ENCODE assay signal across 8 mouse cellular contexts in the genomic region with DNA sequence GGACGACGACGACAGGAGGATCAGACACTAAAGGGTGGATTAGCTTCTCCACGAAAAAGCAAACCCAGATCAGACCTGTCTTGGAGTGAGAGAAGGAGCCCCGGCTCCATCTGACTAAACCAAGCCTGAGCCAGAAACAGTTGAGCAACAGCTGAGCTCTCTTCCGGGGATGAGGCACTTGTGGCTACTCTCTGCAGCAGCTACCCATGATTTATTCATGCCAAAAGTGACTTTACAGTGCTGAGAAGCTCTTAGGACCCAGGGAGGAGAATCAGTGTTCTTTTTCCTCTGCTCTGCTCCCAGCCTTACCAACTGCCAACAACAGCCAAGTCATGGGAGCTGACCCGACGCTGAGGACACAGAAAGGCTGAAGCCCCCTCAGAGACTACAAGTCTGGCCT. TPM values are rescaled to one million over a fixed set of nuclear protein-coding genes. Genes with fewer than 3 reads are reported as not detected.
DNase-seq lines count a peak whose midpoint lies in the region; ATAC-seq and TF ChIP-seq lines count a peak whose summit lies in the region.

No protein-coding gene starts in this region.

- no peak for ATAC-seq in liver, embryonic 16.5 days (ENCODE audit: low read depth)
- ATAC-seq in intestine, embryonic 15.5 days, result no peak

- TF ChIP-seq CTCF in layer of hippocampus, adult 2 months (conservative IDR thresholded peaks at IDR 0.05), result no peak

- H3K27me3 ChIP-seq in liver, embryonic 16.5 days (ENCODE audit: control insufficient read depth, insufficient read depth, low read depth, low read length), result no peaks in the 10 kb centered on the region
- no peaks in the 10 kb centered on the region for H3K27me3 ChIP-seq in intestine, embryonic 15.5 days (replicated peaks)

- peak; percentile 31 to 36 for DNase-seq in cerebellum, postnatal 10 days
- DNase-seq in cerebellum, adult 9-11 months, result no peak
- DNase-seq in layer of hippocampus, adult 2 months (ENCODE audit: low spot score in 2 of 2), result no peak
- no peak for DNase-seq in layer of hippocampus, postnatal 25 days (ENCODE audit: extremely low spot score in 1 of 2, low spot score in 1 of 2)
- peak; percentile 65 for DNase-seq in brain, adult 2 months (ENCODE audit: low read depth, low spot score)
- no peak for DNase-seq in left cerebral cortex, postnatal 10 days (ENCODE audit: extremely low spot score in 1 of 2, low spot score in 2 of 2)

- WGBS in liver, embryonic 16.5 days (ENCODE audit: insufficient replicate concordance), result 69% methylated on average over 8 of the region's 8 CpGs
- WGBS in intestine, embryonic 15.5 days, result 54% methylated on average over 8 of the region's 8 CpGs

- no peak overlapping the region for H3K4me2 ChIP-seq in liver, embryonic 16.5 days (ENCODE audit: low read depth, low read length)
- H3K4me2 ChIP-seq in intestine, embryonic 15.5 days (replicated peaks), result no peak overlapping the region

- H3K9me3 ChIP-seq in liver, embryonic 16.5 days (replicated peaks; ENCODE audit: control insufficient read depth, low read length), result no peaks in the 10 kb centered on the region
- H3K9me3 ChIP-seq in intestine, embryonic 15.5 days, result no peaks in the 10 kb centered on the region

- H3K9ac ChIP-seq in liver, embryonic 16.5 days (ENCODE audit: low read depth, low read length), result no peak overlapping the region
- no peak overlapping the region for H3K9ac ChIP-seq in intestine, embryonic 15.5 days

- H3K4me1 ChIP-seq in liver, embryonic 16.5 days (ENCODE audit: control insufficient read depth, low read depth, low read length), result peaks cover 34% of the 10 kb centered on the region
- no peaks in the 10 kb centered on the region for H3K4me1 ChIP-seq in intestine, embryonic 15.5 days (replicated peaks)

- H3K27ac ChIP-seq in layer of hippocampus, adult 2 months, result peak overlapping the region; percentile 55; the same call in 1 of the 2 replicates
- peak overlapping the region; percentile 19; the same call in 1 of the 2 replicates for H3K27ac ChIP-seq in liver, embryonic 16.5 days (ENCODE audit: low read length)
- H3K27ac ChIP-seq in intestine, embryonic 15.5 days, result no peak overlapping the region

- intact Hi-C loops in left cerebral cortex, postnatal 10 days (cut with DNase I), result no loop called here

- H3K4me3 ChIP-seq in layer of hippocampus, adult 2 months, result no peak overlapping the region
- H3K4me3 ChIP-seq in liver, embryonic 16.5 days (ENCODE audit: low read depth, low read length), result no peak overlapping the region
- H3K4me3 ChIP-seq in intestine, embryonic 15.5 days (replicated peaks), result no peak overlapping the region

- H3K36me3 ChIP-seq in liver, embryonic 16.5 days (ENCODE audit: control insufficient read depth, insufficient read depth), result no peaks in the 10 kb centered on the region
- peaks cover 7% of the 10 kb centered on the region; the same call in 1 of the 2 replicates for H3K36me3 ChIP-seq in intestine, embryonic 15.5 days

RNA-seq across cellular contexts. Expression of a gene that starts 9.5 kb away (rescaled TPM):
- 10 to 100 TPM; 85.5 to 86.1 TPM for total RNA-seq in layer of hippocampus, adult 2 months (2021)
- 10 to 100 TPM; 73.8 to 87.8 TPM for total RNA-seq in layer of hippocampus, postnatal 25 days (2021)
- 59.6 and 63.8 TPM in 2 replicates for polyA plus RNA-seq in liver, embryonic 16.5 days (2015; fragmentation: Nextera tagmentation; extraction: Ambion mirVana)
- 137 and 144 TPM in 2 replicates for polyA plus RNA-seq in intestine, embryonic 15.5 days (2015; fragmentation: Nextera tagmentation; extraction: Ambion mirVana)
- 10 to 100 TPM; 43.6 to 44.9 TPM for total RNA-seq in left cerebral cortex, postnatal 10 days (2021)

RNA-seq across cellular contexts. Expression of a gene that starts 9.5 kb away (rescaled TPM):
- total RNA-seq in layer of hippocampus, adult 2 months (2021), result 10 to 100 TPM; 25.9 to 26.3 TPM
- 10 to 100 TPM; 23.6 to 29.3 TPM for total RNA-seq in layer of hippocampus, postnatal 25 days (2021)
- 110 and 129 TPM in 2 replicates for polyA plus RNA-seq in liver, embryonic 16.5 days (2015; fragmentation: Nextera tagmentation; extraction: Ambion mirVana)
- polyA plus RNA-seq in intestine, embryonic 15.5 days (2015; fragmentation: Nextera tagmentation; extraction: Ambion mirVana), result 215 and 218 TPM in 2 replicates
- total RNA-seq in left cerebral cortex, postnatal 10 days (2021), result 10 to 100 TPM; 25.9 to 26.0 TPM

RNA-seq across cellular contexts. Expression of a gene that starts 41.1 kb away (rescaled TPM):
- under 1 TPM; 0.47 to 0.61 TPM for total RNA-seq in layer of hippocampus, adult 2 months (2021)
- total RNA-seq in layer of hippocampus, postnatal 25 days (2021), result 1 to 10 TPM in 1 of 2 experiments, under 1 TPM in 1; 0.61 to 1.4 TPM
- polyA plus RNA-seq in liver, embryonic 16.5 days (2015; fragmentation: Nextera tagmentation; extraction: Ambion mirVana), result 32.7 and 33.7 TPM in 2 replicates
- 6.0 and 7.2 TPM in 2 replicates for polyA plus RNA-seq in intestine, embryonic 15.5 days (2015; fragmentation: Nextera tagmentation; extraction: Ambion mirVana)
- 1 to 10 TPM; 2.1 to 3.2 TPM for total RNA-seq in left cerebral cortex, postnatal 10 days (2021)

RNA-seq across cellular contexts. Expression of a gene that starts 47.4 kb away (rescaled TPM):
- 1 to 10 TPM; 4.6 to 6.9 TPM for total RNA-seq in layer of hippocampus, adult 2 months (2021)
- 1 to 10 TPM; 4.9 to 6.3 TPM for total RNA-seq in layer of hippocampus, postnatal 25 days (2021)
- 30.5 and 31.3 TPM in 2 replicates for polyA plus RNA-seq in liver, embryonic 16.5 days (2015; fragmentation: Nextera tagmentation; extraction: Ambion mirVana)
- polyA plus RNA-seq in intestine, embryonic 15.5 days (2015; fragmentation: Nextera tagmentation; extraction: Ambion mirVana), result 1.1 and 1.4 TPM in 2 replicates
- 1 to 10 TPM; 4.6 to 4.9 TPM for total RNA-seq in left cerebral cortex, postnatal 10 days (2021)

RNA-seq across cellular contexts. Expression of a gene that starts 56.9 kb away (rescaled TPM):
- total RNA-seq in layer of hippocampus, adult 2 months (2021), result 100 to 1,000 TPM; 195 to 201 TPM
- total RNA-seq in layer of hippocampus, postnatal 25 days (2021), result 100 to 1,000 TPM; 229 to 238 TPM
- polyA plus RNA-seq in liver, embryonic 16.5 days (2015; fragmentation: Nextera tagmentation; extraction: Ambion mirVana), result 412 and 425 TPM in 2 replicates
- 638 and 715 TPM in 2 replicates for polyA plus RNA-seq in intestine, embryonic 15.5 days (2015; fragmentation: Nextera tagmentation; extraction: Ambion mirVana)
- 100 to 1,000 TPM; 238 to 241 TPM for total RNA-seq in left cerebral cortex, postnatal 10 days (2021)

Comparison
In these comparisons a context has a peak if more than half of its experiments do, and no peak if none do; other contexts are left out.
1. DNase-seq: peak in cerebellum, postnatal 10 days (2 of 2) and brain, adult 2 months (single experiment); none in cerebellum, adult 9-11 months (single experiment), layer of hippocampus, adult 2 months (0 of 2), layer of hippocampus, postnatal 25 days (0 of 2) and left cerebral cortex, postnatal 10 days (0 of 2).